17 mouse cellular contexts compared by ENCODE assay signal in the genomic region with DNA sequence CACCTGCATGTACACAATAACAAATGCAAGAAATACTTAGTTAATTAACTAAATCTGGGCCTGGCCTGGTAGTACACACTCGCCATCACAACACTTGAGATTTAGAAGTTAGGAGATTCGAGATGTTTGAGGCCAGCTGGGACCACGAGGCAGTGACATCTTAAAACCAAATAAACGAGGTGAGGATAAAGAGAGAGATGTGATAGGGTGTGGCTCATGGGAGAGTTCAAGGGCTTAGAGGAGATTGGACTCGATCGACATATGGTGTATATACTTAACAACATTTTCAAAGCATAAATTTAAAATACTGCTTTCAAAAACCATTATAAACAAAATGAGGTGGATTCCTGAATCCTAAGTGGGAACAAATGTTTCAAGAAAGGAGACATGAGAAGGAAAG.
"Had no signal": no experiment of that assay in that cellular context is flagged by ENCODE, and none has a peak within 500 bp of the region (broad histone marks: within the 10 kb centered on the region; RNA-seq: fewer than 3 reads in every experiment).

No protein-coding gene starts in this region.

- DNase-seq: liver, embryonic 13.5 days; liver, postnatal 0 days; lung, adult 2 months; lung, postnatal 10 days; right cerebral cortex, postnatal 14 days; thymus, adult 2 months; thymus, postnatal 25 days; thymus, postnatal 4 days had no signal

- H3K27me3 ChIP-seq: liver, embryonic 13.5 days; liver, embryonic 15.5 days; megakaryocyte, embryonic 14.5 days; midbrain, embryonic 12.5 days; midbrain, embryonic 15.5 days; stomach, embryonic 15.5 days had no signal

- H3K4me1 ChIP-seq: liver, embryonic 13.5 days; liver, embryonic 15.5 days; megakaryocyte, embryonic 14.5 days; midbrain, embryonic 12.5 days; midbrain, embryonic 15.5 days; neural tube, embryonic 12.5 days; stomach, embryonic 15.5 days had no signal

- H3K27ac ChIP-seq: liver, embryonic 13.5 days; liver, embryonic 15.5 days; macrophage; midbrain, embryonic 12.5 days; midbrain, embryonic 15.5 days; neural tube, embryonic 12.5 days; stomach, embryonic 15.5 days; stomach, postnatal 0 days had no signal

- H3K4me2 ChIP-seq: liver, embryonic 11.5 days; liver, embryonic 13.5 days; liver, embryonic 15.5 days; midbrain, embryonic 12.5 days; midbrain, embryonic 15.5 days; neural tube, embryonic 12.5 days; stomach, embryonic 15.5 days had no signal

- H3K9me3 ChIP-seq: liver, embryonic 13.5 days; liver, embryonic 15.5 days; midbrain, embryonic 12.5 days; midbrain, embryonic 15.5 days; neural tube, embryonic 12.5 days; stomach, embryonic 15.5 days had no signal

- H3K36me3 ChIP-seq: liver, embryonic 13.5 days; liver, embryonic 15.5 days; midbrain, embryonic 12.5 days; midbrain, embryonic 15.5 days; neural tube, embryonic 12.5 days; stomach, embryonic 15.5 days had no signal

- ATAC-seq: liver, postnatal 0 days; midbrain, embryonic 15.5 days had no signal

- H3K4me3 ChIP-seq: liver, embryonic 13.5 days; liver, embryonic 15.5 days; megakaryocyte, embryonic 14.5 days; midbrain, embryonic 12.5 days; midbrain, embryonic 15.5 days; neural tube, embryonic 12.5 days; stomach, embryonic 15.5 days had no signal

- H3K9ac ChIP-seq: liver, embryonic 13.5 days; liver, embryonic 15.5 days; liver, postnatal 0 days; midbrain, embryonic 12.5 days; midbrain, embryonic 15.5 days; neural tube, embryonic 12.5 days; stomach, embryonic 15.5 days had no signal
